Mouse (Mus musculus): ENCODE measurements around the gene Thbd.

Gene Thbd

DNA sequence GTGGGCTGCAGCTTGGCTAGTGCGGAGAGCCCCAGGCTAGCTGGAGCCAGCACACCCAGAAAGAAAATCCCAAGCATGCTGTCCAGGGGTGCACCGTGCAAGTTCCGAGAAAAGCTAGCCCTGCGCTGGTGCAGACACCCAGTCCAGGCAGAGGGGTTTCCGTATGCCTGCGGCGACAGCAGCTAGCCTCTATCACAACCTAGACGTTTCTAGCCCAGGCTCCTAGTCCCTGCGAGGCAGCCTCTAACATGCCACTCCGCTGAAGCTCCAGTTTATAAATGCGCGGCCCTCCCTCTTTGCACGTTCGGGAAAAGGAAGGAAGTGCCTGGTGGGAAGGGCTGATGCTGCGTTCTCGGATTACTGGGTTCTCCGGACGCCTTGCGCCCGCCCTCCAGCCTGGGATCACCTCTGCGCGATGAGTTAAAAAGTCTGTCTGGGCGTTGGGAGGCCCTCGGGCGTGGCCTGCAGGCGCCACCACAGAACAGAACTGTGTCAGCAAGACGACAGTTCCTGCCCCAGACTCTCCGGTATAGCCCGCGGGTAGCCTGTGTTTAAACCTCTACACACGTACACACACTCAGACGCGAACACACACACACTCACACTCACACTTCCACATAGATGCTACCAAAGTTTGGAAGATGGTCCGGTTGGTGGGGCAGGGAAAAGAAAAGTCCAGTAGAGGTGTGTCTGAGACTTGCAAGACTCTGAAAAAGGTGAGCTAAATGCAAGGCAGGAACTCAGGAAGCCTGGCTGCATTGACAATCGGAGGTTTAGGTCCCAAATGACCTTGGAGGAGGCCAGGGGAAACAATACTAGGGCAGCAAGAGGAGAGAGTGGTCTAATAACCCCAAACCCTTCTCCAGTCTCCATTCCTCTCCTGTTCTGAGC lies at the start of gene Thbd:
Gene Thbd (minus strand): TSS at position 319 of the 891 bp plus-strand sequence.
- DNase-seq, result peak; percentile 88

DNA sequence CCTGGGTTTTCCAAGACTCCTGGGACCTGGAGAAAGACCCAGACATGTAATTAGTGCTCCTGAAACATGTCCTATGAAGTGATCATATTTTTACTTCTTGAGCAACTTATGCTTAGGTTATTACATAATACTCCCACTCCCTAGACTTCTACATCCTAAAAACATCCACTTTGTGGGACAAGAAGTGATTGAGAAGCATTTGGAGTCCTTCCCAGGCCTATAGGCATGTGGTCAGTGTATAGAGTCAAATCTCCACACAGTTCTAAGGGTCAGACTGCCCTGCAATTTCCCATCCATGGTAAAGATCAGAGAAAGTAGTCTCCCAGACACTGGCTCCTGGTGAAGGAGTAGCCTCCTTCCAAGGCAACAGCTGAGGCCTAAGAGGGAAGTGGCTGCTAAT lies 47.4 kb upstream of the Thbd start:
- DNase-seq, result no peak

DNA sequence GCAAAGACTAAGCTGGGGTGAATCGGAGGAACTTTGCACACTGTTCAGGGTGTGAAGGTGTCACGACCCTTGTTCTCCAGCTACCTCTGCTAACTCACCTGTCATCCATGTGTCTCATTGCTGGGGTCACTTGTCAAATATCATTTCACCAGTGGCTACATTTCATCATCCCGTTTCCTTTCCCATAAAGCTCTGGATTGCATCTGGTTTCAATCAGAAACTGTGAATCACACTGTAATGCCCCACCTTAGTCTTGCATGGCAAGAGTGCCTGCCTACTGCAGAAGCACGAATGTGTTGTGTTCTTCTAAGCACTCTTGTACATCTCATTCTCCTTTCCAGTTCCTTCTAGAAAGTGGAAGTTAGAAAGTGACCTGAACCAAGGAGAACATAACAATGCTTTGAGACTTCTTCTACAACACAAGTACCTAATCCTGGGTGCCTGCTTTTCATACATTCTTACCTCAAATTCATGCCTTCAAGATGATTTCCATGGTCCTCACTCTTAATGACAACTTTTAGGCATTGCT lies 46.1 kb upstream of the Thbd start:
- no peak for DNase-seq

DNA sequence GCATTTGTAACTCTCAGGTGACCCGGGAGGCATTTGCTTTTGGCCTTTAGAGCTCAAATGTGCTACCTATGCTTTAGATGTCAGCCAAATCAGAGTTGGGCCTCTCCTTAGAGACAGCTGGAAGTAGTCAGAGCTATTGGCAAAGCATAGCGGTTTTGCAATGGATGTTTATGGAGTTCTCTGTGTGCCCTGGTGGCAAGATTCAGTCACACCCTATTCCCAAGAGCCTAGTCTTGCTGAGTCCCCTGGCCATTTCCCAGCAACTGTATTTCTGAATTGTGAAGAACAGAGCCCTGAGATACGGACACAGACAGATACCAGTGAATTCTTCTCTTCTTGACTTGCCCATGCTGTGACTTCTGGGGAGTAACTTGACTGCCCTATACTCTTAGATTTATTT lies 45.1 kb upstream of the Thbd start:
- peak; percentile 49 for DNase-seq

DNA sequence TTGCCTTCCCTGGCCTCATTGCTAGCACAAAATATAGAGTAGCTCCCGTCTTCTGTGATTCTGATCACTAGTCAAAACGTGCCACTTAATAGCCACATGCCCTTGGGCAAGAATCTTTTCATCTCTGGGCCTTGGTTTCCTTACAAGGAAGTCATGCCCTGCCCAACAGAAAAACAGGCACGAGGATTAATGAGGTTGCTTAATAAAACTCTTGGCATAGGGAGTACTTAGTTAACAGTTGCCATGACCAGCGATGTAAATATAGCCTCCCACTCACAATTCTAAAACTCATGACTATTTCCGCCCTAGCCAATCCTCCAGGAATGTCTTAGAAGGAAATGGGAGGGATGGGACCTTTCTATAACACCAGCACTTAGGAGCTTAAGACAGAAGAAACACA lies 43.5 kb upstream of the Thbd start:
- no peak for DNase-seq

DNA sequence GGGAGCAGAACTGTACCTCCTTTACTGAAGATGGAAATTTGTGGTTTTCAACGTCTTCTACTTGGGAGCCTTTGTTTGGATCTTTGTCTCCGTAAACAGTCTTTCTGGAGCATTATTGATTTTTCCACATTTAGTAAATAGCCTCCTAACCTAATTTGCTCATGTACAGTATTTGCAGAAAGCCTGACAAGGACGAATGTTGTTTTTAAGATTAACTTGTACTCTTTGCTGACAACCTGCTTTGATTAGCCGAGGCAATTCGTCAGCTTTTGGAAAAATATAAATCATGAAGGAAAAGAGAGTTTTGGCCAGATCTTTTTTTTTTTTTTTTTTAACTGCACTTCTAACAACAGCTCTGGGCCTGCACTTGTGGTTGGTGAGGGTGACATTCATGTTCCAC lies 42.6 kb upstream of the Thbd start:
- DNase-seq, result no peak

DNA sequence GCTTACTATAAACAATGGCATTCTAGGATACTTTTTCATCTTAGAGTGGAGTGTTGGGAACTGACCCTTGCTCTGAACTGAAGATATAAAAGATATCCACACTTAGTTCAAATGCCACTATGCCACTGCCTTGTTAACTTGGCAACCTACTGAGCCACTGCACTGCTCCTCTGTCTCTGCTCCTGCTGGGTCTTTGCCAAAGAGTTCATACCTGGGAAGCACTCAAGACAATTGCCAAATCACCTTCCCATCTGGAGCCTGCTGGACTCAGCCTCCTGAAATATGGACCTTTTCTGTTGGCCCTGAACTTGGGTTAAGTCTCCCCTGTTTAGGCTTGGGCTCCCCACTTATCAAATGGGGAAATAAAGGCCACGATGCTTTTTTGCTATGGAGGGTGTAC lies 41.7 kb upstream of the Thbd start:
- no peak for DNase-seq

DNA sequence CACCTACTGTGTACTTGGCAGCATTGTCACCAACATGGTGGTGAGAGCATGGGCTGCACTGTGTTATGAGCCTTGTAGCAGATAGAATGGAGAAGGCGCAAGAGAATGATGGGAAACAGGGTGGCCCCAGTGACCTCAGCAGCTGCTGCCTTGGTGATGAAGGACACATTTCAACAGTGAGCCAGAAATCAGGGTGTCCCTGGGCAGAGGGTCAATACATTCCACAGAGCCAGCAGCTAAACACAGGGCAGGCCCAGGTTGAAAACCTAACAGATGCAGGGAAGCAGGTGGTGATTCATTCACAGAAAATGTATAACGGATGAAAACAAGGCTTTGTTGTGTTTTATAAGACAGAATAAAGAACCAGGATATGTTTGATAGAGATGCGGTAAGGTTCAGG lies 38.5 kb upstream of the Thbd start:
- DNase-seq, result no peak

DNA sequence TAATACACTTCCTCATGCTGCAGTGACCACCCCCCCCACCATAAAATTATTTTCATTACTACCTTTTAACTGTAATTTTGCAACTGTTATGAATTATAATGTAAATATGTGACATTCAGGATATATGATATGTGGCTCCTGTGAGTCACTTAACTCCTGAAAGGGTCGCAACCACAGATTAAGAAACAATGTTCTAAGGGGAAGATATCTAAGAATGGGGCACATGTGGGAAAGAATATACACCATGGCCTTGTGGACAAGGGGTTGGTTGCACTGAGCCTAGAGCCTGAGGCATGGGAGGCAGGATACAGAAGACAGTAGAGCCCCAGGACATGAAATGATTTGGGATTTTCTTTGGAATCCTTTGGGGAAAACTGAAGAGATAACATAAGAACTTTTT lies 37.6 kb upstream of the Thbd start:
- DNase-seq, result no peak

DNA sequence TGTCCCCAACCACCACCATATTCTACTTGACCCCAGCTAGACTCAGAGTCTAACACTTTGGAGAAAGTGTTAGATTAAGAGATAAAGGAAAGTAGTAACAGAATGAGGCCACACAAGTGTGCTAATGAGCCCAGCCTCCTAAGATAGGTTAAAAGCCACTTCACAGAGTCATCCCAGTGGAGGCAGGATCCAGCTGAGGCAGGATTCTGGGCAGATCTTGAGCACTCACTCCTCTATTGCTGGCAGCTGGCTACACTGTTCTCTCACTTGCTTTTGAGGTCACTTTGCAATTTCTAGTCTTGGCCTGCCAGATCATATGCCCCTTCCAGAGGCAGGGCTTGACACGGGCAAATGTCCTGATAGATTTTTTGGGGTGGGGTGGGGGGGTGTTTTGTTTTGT lies 36.5 kb upstream of the Thbd start:
- DNase-seq, result no peak

DNA sequence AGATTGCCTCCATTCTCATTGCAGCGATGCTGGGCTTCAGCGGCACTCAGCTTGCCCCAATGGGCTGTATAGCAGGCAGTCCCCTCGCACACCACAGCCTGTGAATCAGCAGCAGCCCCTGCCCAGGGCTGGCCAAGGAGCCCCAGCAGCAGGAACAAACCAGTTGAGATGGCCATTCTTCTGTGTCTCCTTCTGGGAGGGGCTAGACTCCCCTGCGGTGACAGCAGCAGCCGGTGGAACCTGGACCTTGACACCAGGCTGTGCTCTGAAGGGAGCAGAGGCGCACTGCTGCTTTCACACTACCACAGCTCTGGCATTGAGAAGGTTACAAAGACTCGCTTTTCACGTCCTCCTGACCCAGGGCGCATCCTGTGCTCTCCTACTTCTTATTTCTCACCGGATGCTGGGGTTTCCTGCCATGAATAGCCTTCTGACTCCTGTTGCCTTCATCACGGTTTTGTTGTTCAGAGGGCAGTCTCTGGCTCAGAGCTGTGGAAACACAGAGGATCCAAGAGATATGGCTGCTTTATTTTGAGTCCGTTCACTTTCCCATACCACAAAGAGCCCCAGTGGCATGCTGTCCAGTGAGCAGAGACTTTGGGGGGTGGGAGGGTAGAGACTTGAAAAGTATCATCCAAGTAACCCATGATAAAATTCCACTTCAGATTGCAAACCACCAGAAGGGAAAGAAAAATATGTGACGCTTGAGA lies 35.4 kb upstream of the Thbd start, which contains the start of gene Cd93:
Gene Cd93 (minus strand): TSS at position 315 of the 710 bp plus-strand sequence.
- DNase-seq, result peak; percentile 69

DNA sequence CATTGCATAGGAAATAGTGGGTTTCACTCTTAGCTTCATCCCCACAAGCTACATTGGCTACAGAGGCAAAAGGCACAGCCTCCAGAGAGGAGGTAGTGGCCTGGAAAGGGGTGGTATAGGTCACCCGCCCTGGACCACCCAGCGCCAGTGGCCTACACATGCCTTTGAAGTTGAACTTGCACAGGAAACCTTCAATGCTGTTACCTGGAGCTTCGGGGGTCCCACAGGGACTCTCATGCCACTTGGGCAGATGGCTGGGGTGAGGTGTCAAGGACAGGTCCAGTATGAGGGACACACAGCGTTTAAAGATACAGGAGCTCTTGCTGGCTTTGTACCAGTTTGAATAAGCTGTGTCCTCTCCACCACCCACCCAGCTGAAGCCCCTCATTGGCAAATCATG lies 34.7 kb upstream of the Thbd start:
- DNase-seq, result no peak

DNA sequence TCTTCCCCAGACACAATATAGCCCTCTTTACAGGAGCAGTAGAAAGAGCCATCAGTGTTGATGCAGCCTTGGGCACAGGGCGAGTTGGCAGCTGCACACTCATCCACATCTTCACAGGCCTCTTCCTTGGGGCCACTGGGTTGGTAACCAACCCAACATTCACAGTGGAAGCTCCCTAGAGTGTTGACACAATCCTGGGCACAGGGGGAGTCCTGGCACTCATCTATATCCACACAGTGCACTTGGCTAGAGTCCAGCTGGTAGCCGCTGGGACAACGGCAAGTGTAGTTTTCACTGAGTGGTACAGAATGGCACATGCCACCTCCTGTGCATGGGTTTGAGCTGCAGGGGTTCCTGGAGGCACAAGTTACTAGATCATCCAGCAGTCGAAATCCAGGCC lies 34.2 kb upstream of the Thbd start:
- DNase-seq, result no peak

DNA sequence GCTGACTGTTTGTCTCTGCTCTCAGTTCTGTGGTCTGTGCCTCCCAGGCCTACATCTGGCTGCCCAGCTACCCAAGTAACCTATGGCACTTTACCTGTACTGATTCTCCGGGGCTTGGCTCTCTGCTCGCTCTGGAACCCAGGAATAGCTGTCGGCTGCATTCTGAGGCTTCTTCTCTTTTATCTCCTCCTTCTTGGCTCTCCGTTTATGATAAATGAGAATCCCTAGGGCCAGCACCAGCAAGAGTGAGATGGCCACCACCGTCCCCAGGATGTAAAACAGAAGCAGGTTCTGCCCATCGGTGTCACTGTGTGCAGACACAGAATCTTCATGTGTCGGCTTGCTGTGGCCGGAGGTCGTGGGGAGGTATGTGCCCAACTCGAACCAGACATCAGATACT lies 33.4 kb upstream of the Thbd start:
- DNase-seq, result no peak

DNA sequence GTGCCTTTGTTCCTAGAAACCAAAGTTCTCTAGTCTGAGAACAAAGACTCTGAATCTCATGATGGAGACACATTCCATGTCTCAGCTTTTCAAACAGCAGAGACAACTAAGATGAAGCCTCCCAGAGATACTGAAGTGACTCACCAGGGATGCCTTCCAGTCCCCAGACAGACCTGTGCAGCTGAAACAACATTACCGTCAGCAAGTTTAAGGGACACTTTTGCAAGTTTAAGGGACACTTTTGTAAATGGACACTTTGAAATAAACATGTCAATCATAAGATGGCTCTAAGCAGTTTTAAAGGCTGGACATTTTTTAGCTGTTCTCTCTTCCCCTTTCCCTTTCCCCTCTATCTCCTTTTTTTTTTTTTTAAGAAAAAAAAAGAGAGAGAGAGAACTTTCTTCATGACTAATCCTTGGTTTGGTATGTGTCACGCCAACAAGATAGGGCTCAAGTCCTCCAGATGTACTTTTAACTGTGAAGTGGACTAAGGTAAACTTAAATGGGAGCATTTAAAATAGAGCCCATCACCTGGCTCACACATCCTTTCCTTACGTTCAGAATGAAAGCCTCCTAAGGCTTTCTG lies 31.8 kb upstream of the Thbd start:
- DNase-seq, result no peak

DNA sequence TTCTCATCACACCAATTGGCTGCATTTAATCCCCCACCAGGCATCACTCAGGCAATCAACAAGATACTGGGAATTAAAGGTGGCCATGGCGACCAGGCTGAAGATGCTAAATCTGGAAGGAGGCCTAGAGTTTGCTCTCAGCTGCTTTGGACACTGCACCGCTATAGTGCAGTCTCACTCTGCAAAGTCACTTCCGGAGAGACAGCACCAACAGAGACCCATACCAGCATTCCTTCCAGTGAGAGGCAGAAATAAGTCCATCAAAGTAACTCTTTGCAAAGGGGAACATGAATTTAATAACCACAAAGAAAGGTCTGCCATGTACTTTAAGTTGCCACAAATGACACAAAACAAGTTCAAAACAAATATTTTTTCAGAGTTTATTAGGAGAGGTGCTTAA lies 28.3 kb upstream of the Thbd start:
- DNase-seq, result no peak

DNA sequence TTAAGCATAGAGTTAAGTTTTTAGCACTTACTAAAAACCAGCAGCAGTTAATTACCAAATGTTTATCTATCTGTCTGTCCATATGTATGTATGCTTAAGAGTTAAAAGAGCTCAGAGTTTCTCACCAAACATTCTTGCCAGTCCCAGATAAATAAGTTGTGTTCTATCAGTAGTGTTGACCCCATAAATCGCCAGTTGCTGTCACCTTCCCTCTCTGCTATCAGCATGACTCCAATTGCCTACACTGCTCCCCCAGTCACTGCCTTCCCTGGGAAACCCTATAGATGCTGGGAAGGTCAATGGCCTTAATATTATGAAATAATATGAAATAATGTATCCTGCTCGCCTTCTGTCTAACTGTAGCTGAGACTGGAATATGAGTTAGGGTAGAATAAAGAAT lies 24.4 kb upstream of the Thbd start:
- no peak for DNase-seq

DNA sequence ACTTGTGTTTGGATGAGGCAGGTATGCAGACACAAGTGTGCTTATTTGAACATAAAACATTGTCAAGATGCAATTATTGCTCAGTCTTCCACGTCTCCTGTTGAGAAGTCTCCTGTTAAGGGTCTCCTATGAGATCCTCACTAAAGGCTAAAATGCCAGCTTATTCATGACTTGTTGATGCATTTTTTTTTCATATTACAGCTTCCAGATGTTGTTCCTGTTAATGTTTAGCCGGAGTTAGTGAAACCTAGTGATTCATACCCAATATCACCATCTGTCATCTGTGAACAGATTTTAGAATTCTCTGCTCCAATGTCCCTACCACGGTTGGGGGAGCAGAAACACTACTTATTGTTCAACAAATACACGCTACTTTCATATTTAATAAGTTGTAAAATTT lies 23.0 kb upstream of the Thbd start:
- no peak for DNase-seq

DNA sequence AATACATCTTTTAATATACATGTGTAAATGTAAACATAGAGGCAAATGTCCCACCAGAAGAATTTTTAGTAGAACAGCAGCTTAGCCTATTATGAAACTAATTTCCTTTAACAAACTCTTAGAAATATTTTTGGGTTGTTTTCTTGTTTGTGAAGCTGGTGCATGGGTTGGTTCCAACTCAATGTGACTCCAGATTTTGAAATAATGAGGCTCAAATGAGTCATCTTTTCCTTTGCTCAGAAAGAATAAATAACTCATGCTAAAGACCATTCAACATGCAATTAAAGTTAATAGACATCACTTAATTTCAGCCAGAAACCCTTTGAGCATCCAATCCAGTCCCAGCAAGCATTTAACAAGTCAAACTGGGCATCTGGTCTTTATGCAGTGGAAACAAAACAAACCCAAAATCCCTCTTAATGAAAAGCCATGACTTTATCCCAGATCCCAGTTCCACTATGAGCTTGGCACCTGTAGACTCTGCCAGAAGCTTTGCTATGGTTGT lies 21.1 kb upstream of the Thbd start:
- DNase-seq, result no peak

DNA sequence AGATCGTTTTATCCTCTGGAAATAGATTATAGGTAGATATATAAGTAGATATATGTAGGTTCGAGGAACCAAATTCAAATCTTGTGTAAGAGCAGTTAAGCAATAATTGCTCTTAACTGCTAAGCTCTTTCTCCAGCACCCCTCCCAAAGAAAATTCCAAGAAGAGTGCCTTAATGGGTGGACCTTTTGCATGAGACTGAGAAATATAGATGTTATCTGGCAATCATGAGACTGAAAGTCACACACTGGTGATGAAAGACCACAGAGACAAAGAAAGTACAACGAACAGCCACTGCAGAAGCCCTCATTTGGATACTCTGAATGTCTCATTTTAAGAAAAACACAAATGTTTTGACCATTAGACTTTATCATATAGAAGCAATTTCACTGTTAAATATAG lies 20.5 kb upstream of the Thbd start:
- DNase-seq, result no peak

DNA sequence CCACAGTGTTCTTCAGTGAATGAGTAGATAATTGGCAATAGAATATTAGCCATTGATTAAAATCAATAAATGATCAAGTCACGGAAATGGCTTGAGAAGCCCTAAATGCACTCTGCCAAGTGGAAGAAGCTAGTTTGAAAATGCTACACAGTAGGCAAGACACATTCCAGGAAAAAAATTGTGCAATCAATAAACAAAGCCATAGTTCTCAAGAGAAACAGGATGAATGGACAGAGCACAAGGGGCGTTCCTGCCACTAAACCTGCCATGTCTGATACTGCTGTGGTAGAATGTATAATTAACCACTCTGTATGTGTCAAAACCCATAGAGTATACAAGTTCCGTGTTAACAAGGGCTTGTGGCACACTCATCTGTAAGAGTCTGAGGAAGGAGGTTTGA lies 19.6 kb upstream of the Thbd start:
- DNase-seq, result no peak

DNA sequence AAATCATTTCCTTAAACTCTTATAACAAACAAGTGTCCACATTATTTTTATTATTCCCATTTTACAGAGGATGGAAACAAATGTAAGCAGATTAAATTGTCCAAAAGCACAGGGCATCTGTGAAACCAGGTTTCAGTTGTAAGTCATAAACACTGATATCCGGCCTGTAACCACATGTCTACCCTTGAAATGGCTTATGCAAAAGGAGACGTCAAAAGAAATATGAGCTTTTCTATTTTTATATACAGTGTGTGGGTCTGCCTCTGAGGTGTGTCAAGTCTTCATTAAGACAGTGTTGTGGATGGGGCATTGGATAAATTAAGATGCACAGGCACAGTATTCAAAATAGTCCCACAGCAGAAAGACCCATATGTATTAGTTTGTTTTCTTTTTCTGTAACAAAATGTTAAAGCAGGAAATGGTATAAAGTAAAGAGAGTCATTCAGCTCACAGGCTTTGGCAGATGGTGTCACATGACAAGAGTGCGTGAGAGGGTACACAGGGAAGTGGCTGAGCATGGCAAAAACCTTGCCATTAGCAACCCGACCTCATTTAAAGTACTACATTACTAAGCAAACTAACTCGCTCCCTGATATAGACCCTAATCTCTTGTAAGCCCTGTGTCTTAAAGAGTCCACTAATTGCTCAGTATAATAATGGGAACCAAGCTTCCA lies 17.9 kb upstream of the Thbd start:
- DNase-seq, result no peak

DNA sequence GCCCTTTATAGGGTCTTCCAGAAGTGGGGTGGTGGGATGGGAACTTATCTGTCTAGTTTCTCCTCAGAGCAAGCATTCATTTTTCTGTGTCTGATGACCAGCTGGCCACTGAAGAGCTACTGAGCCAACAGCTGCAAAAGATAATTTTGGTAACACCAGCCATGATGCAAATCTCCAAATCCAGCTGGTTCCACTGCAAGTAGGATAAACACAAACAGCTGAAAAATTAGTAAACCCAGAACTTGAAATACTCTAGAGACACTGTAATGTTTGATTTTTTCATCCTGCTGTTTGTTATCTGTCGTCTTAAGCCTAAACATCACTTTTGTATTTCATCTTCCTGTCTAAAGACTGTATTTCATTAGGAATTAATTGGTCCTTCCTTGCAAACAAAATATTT lies 13.7 kb upstream of the Thbd start:
- no peak for DNase-seq
